Mouse (Mus musculus) ES-Bruce4 (cell line): ENCODE results near the gene Vasn. TPM values are rescaled to one million over a fixed set of nuclear protein-coding genes. Genes with fewer than 3 reads are reported as not detected.

ENCODE experiments used
- H3K27ac ChIP-seq: 2 replicates; pipeline ENCODE4 v1.5.1; 2012; ENCODE audit warnings: low read length, inconsistent platforms; ENCODE audit not compliant: insufficient read depth
- H3K27me3 ChIP-seq: 2 replicates; pipeline ENCODE4 v1.6.1; 2012; ENCODE audit warnings: mild to moderate bottlenecking, low read length, inconsistent platforms; ENCODE audit not compliant: control insufficient read depth, poor library complexity, insufficient read depth, severe bottlenecking
- H3K36me3 ChIP-seq: 2 replicates; pipeline ENCODE4 v1.6.1; 2012; ENCODE audit warnings: inconsistent platforms, mild to moderate bottlenecking, low read length, moderate library complexity; ENCODE audit not compliant: control insufficient read depth, poor library complexity, insufficient read depth, severe bottlenecking
- H3K4me1 ChIP-seq: one replicate; pipeline ENCODE4 v1.8.1; 2011; ENCODE audit warnings: low read length; ENCODE audit not compliant: control insufficient read depth, insufficient read depth
- H3K4me3 ChIP-seq: 2 replicates; pipeline ENCODE4 v1.5.1; 2011; ENCODE audit warnings: low read depth, mild to moderate bottlenecking, low read length
- H3K9ac ChIP-seq: 2 replicates; pipeline ENCODE4 v1.6.1; 2012; ENCODE audit warnings: low read depth, mild to moderate bottlenecking, inconsistent platforms; ENCODE audit not compliant: poor library complexity, severe bottlenecking
- H3K9me3 ChIP-seq: replicated peaks from 2 replicates; pipeline ENCODE4 v1.6.1; 2012; ENCODE audit warnings: mild to moderate bottlenecking, low read length, inconsistent platforms; ENCODE audit not compliant: control insufficient read depth, poor library complexity, insufficient read depth, severe bottlenecking
- CTCF ChIP-seq: IDR thresholded peaks from one replicate; pipeline ENCODE4 v1.8.1; 2011; ENCODE audit warnings: low read depth, low read length
- EP300 ChIP-seq: IDR thresholded peaks from 2 replicates; pipeline ENCODE4 v1.6.1; 2011; ENCODE audit warnings: low read depth, low read length; ENCODE audit not compliant: insufficient read depth
- POLR2A ChIP-seq: IDR thresholded peaks from one replicate; pipeline ENCODE4 v1.8.1; 2011; ENCODE audit warnings: low read length; ENCODE audit not compliant: insufficient read depth
- polyA plus RNA-seq: library from polyadenylated mRNA; stranded (reverse); fragments of >200 nt; gene quantifications from 2 replicates; pipeline ENCODE4 v1.2.4, GENCODE M21; 2011; ENCODE audit warnings: low read depth; ENCODE audit not compliant: missing spikeins, insufficient read depth, insufficient read length

Vasn gene
- polyA plus RNA-seq, 1 experiment = 6.2 TPM

DNA sequence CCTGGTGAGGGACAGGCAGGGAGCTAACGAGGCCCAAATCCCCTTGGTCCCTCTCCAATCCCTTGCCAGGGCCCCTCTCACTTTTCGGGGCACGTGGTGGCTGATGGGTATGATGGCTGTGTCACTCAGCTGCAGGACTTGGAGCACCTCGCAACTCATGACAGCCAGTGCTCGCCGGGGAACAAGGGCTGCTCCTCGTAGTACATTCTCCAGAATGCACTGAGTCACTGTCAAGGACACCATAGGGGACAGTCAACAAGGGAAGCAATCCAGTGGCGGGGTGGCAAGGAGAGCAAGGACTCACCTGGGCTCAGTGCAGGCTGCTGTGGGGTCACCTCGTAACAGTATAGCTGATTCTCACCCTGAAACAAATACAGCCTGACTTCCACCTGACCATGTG, 5.1 kb upstream of the Vasn start:
- TF ChIP-seq EP300 = no peak
- no peak for TF ChIP-seq CTCF
- TF ChIP-seq POLR2A = no peak
- Histone ChIP-seq H3K4me3 (no peak overlapping the region), H3K36me3 (no peaks in the 10 kb centered on the region), H3K4me1 (peaks cover 2% of the 10 kb centered on the region), H3K9ac (no peak overlapping the region), H3K27me3 (no peaks in the 10 kb centered on the region), H3K9me3 (no peaks in the 10 kb centered on the region), H3K27ac (no peak overlapping the region)

DNA sequence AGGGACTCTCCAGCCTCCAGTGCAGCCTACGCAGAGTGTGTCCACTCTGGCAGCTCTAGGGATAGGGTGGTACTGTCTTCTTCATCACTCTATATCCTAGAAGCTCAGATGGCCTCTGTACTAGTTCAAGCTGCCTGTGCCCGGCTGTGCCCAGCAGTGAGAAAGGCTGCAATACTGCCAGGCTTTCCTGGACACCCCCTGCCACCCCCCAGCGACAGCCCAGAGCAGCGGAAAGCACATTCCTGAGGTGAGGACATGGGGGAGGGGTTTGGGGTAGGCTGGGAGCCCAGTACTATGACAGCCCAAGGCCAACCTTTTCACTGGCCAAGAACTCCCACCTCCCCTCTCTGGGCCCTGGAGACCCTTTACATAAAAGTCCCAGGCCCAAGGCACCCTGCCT, 4.0 kb upstream of the Vasn start:
- Histone ChIP-seq H3K9ac (no peak overlapping the region), H3K27ac (no peak overlapping the region), H3K9me3 (no peaks in the 10 kb centered on the region), H3K4me1 (no peaks in the 10 kb centered on the region), H3K27me3 (no peaks in the 10 kb centered on the region), H3K36me3 (no peaks in the 10 kb centered on the region), H3K4me3 (no peak overlapping the region)
- no peak for TF ChIP-seq CTCF
- no peak for TF ChIP-seq POLR2A

DNA sequence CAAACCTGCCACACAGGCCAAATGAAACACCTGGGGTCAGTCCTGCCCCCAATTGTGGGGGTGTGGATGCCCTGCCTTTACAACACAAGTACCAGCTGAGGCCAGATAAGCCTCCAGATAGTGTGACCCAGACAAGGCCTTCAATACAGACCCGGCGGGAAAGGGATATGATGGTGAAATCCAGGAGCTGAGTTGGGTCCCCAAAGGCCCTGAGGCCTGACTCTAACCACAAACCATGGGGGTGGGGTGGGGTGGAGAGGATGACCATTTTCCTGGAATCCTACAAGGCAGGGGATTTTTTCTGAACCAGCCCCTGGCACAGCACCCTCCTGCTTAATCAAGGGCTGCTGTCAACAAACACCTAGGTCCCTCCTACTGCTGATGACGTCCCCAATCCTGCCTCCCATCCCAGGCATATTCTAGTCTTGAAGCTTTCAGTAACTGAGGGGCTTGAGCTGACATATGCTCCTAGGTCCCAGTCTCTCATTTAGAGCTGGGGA, 800 bp upstream of the Vasn start:
- Histone ChIP-seq H3K4me3 (no peak overlapping the region), H3K9ac (no peak overlapping the region)
- TF ChIP-seq EP300 (no peak), POLR2A (no peak), CTCF (no peak)

GRCm38 (mm10) chr16:4640267-4641005, 695 bp downstream of the Vasn start:
- no peak overlapping the region for H3K27ac ChIP-seq
- H3K9me3 ChIP-seq = no peaks in the 10 kb centered on the region
- peak overlapping the region; percentile 69 for H3K4me3 ChIP-seq
- H3K36me3 ChIP-seq = no peaks in the 10 kb centered on the region
- peak overlapping the region; percentile 58 for H3K9ac ChIP-seq
- H3K4me1 ChIP-seq = no peaks in the 10 kb centered on the region
- TF ChIP-seq POLR2A (no peak), EP300 (no peak), CTCF (no peak)
- no peaks in the 10 kb centered on the region for H3K27me3 ChIP-seq

More for the DNA sequence above, 800 bp upstream of the Vasn start:
- Histone ChIP-seq H3K4me1 (no peaks in the 10 kb centered on the region), H3K36me3 (no peaks in the 10 kb centered on the region), H3K9me3 (no peaks in the 10 kb centered on the region), H3K27me3 (no peaks in the 10 kb centered on the region), H3K27ac (no peak overlapping the region)

DNA sequence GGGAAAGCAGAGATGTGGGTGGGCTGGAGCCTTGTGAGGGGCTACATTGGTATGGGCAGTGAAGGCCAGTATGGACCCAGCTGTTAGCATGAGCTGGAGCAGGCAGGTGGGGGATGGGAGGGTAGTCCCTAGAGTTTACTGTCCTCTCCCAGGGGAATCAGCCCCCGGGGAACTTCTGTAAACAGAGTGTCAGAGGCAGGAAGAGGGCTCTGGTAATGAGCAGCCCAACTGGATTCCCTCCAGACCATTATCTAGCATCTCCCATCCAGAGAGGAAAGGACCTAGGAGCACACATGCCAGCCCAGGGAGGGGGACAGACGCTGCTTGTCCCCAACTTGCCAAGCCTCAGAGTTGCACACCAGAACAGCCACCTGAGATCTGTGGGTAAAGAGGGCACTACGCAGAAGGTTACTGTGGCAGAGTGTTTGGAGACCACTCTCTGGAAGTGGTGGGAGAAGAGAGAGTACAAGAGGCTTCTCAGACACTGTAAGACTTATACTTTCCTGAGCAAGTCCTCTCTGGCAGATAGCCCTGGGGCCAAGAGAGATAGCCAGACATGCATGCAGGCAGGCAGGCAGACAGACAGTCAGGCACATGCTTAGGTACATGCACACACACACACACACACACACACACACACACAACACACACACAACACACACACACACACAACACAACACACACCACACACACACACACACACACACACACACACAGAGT, 1.5 kb downstream of the Vasn start:
- TF ChIP-seq EP300 = no peak
- TF ChIP-seq POLR2A = no peak
- TF ChIP-seq CTCF = no peak
- no peak overlapping the region for H3K27ac ChIP-seq
- no peaks in the 10 kb centered on the region for H3K4me1 ChIP-seq
- H3K9me3 ChIP-seq = no peaks in the 10 kb centered on the region
- H3K4me3 ChIP-seq = no peak overlapping the region
- no peaks in the 10 kb centered on the region for H3K27me3 ChIP-seq
- no peaks in the 10 kb centered on the region for H3K36me3 ChIP-seq
- no peak overlapping the region for H3K9ac ChIP-seq

DNA sequence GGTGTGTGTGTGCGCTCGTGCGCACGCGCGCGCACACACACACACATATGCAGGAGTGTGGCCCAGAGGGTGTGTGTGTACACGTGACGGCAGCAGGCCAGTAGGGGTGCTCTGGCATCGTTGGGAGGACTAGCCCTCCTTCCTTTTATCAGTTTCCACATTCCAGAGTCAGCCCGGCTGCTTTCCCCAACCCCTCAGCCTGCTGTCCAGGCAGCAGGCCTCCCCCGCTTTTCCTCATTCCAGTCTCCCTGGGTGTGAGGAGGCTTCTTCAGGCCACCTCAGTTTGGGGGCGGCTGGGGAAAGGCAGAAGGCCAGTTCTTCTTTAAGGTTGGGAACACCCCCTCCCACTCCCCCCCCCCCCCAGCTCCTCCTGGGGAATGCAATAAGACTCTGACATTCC, 2.4 kb downstream of the Vasn start:
- Histone ChIP-seq H3K4me1 (no peaks in the 10 kb centered on the region), H3K36me3 (no peaks in the 10 kb centered on the region), H3K27ac (no peak overlapping the region), H3K4me3 (no peak overlapping the region), H3K9ac (no peak overlapping the region), H3K9me3 (no peaks in the 10 kb centered on the region), H3K27me3 (no peaks in the 10 kb centered on the region)
- TF ChIP-seq CTCF = no peak
